Mouse (Mus musculus) lung, embryonic 14.5 days (tissue): ENCODE results near the gene Evi5l. TPM values are rescaled to one million over a fixed set of nuclear protein-coding genes. Genes with fewer than 3 reads are reported as not detected.
"Not testable (repeated sequence)": the region's sequence is repeated elsewhere in the genome, so short reads cannot be mapped to it uniquely, and the experiment has no call there.

Experiments
- ATAC-seq: fragments of 200-750 bp; cut with Nextera tagmentation; 2 replicates; pipeline ENCODE4 v1.8.0; 2017; ENCODE audit warnings: mild to moderate bottlenecking, moderate TSS enrichment, moderate library complexity; ENCODE audit not compliant: insufficient read depth
- DNase-seq: peaks from one replicate; pipeline ENCODE4 v3.0.0-alpha.2; 2015
- H3K27ac ChIP-seq: fragments of 300-500 bp; sonication (generic); 2 replicates; pipeline ENCODE4 v1.5.1; 2014; ENCODE audit warnings: low read depth, mild to moderate bottlenecking, moderate library complexity
- H3K27me3 ChIP-seq: fragments of 300-500 bp; sonication (generic); 2 replicates; pipeline ENCODE4 v1.6.1; 2014; ENCODE audit warnings: low read length, control low read depth; ENCODE audit not compliant: insufficient read depth
- H3K36me3 ChIP-seq: fragments of 300-500 bp; sonication (generic); 2 replicates; pipeline ENCODE4 v1.6.1; 2014; ENCODE audit warnings: control low read depth; ENCODE audit not compliant: insufficient read depth
- H3K4me1 ChIP-seq: fragments of 300-500 bp; sonication (generic); 2 replicates; pipeline ENCODE4 v1.6.1; 2014; ENCODE audit warnings: antibody characterized with exemption, control low read depth; ENCODE audit not compliant: insufficient read depth
- H3K4me2 ChIP-seq: fragments of 300-500 bp; sonication (generic); 2 replicates; pipeline ENCODE4 v1.6.1; 2014; ENCODE audit warnings: mild to moderate bottlenecking
- H3K4me3 ChIP-seq: fragments of 300-500 bp; sonication (generic); 2 replicates; pipeline ENCODE4 v1.5.1; 2014; ENCODE audit warnings: low read depth, low read length
- H3K9ac ChIP-seq: fragments of 300-500 bp; sonication (generic); 2 replicates; pipeline ENCODE4 v1.6.1; 2014
- H3K9me3 ChIP-seq: fragments of 300-500 bp; sonication (generic); 2 replicates; pipeline ENCODE4 v1.6.1; 2016; ENCODE audit warnings: low read depth, low read length, control low read depth
- CTCF ChIP-seq: IDR thresholded peaks from 2 replicates; pipeline ENCODE4 v1.5.1; 2016; ENCODE audit warnings: antibody characterized with exemption, low read depth
- WGBS: fragments of 180-500 bp; shearing (Covaris S2); extraction: QIAGEN DNeasy Blood & Tissue Kit; methylation state at CpG from one replicate; pipeline ENCODE4 v1.1.7; 2014; 5-methylcytosine and 5-hydroxymethylcytosine counted together
- polyA plus RNA-seq: library from polyadenylated mRNA; unstranded; fragments of >200 nt; fragmentation: Nextera tagmentation; extraction: Ambion mirVana; gene quantifications from 2 replicates; pipeline ENCODE4 v1.2.1, GENCODE M21; 2014

The Evi5l gene
- polyA plus RNA-seq, 1 experiment from 2014 or later: 26.8 TPM

- DNase-seq (no peak), ATAC-seq (peak; percentile 0; the same call in 1 of the 2 replicates)
- Histone ChIP-seq H3K4me1 (0 out of 2 replicates have a peak, but pooled peaks cover 3% of the 10 kb centered on the region), H3K4me3 (peak overlapping the region; percentile 73), H3K4me2 (peak overlapping the region; percentile 81), H3K27me3 (no peaks in the 10 kb centered on the region), H3K36me3 (peaks cover 44% of the 10 kb centered on the region), H3K9me3 (no peaks in the 10 kb centered on the region), H3K9ac (peak overlapping the region; percentile 67), H3K27ac (no peak overlapping the region)
- TF ChIP-seq CTCF: no peak
- WGBS: 48% methylated on average over 8 of the region's 8 CpGs
Measured at GRCm38 (mm10) chr8:4252116-4252760, 85.9 kb downstream of the Evi5l start.

- H3K4me1 ChIP-seq: 0 out of 2 replicates have a peak, but pooled peaks cover 3% of the 10 kb centered on the region
Measured at GRCm38 (mm10) chr8:4252934-4253841, 86.8 kb downstream of the Evi5l start, which contains the start of gene Snapc2. TSS of gene Snapc2 (plus strand) at chr8:4253080.

GRCm38 (mm10) chr8:4254001-4254400, 87.6 kb downstream of the Evi5l start:
- Histone ChIP-seq H3K27ac (no peak overlapping the region), H3K4me1 (0 out of 2 replicates have a peak, but pooled peaks cover 3% of the 10 kb centered on the region), H3K9ac (peak overlapping the region; percentile 67), H3K36me3 (peaks cover 35% of the 10 kb centered on the region), H3K9me3 (no peaks in the 10 kb centered on the region), H3K4me2 (peak overlapping the region; percentile 81), H3K4me3 (peak overlapping the region; percentile 73), H3K27me3 (no peaks in the 10 kb centered on the region)
- peak; percentile 58 for TF ChIP-seq CTCF
- ATAC-seq (no peak), DNase-seq (peak; percentile 75)
- WGBS: 57% methylated on average over 6 of the region's 6 CpGs

More at GRCm38 (mm10) chr8:4252934-4253841, 86.8 kb downstream of the Evi5l start, which contains the start of gene Snapc2:
- DNase-seq (peak; percentile 99), ATAC-seq (peak; percentile 91)
- peaks cover 39% of the 10 kb centered on the region for H3K36me3 ChIP-seq
- H3K27me3 ChIP-seq: no peaks in the 10 kb centered on the region
- peak within 1 kb of the TSS; percentile 84 for H3K27ac ChIP-seq
- no peak for TF ChIP-seq CTCF
- 1% methylated on average over 69 of the region's 69 CpGs for WGBS
- H3K4me3 ChIP-seq: peak within 1 kb of the TSS; percentile 73
- peak within 1 kb of the TSS; percentile 81 for H3K4me2 ChIP-seq
- H3K9ac ChIP-seq: peak within 1 kb of the TSS; percentile 67
- no peaks in the 10 kb centered on the region for H3K9me3 ChIP-seq

- ATAC-seq, H3K9me3 ChIP-seq, H3K4me3 ChIP-seq, DNase-seq, H3K9ac ChIP-seq, H3K27ac ChIP-seq, H3K27me3 ChIP-seq, H3K4me1 ChIP-seq, H3K4me2 ChIP-seq: not testable (repeated sequence)
- WGBS: 80% methylated on average over 7 of the region's 7 CpGs
- H3K36me3 ChIP-seq: peaks cover 41% of the 10 kb centered on the region
Measured at GRCm38 (mm10) chr8:4255471-4255870, 89.1 kb downstream of the Evi5l start.

- no peak for TF ChIP-seq CTCF
- ATAC-seq (no peak), DNase-seq (peak; percentile 28)
- Histone ChIP-seq H3K36me3 (peaks cover 54% of the 10 kb centered on the region), H3K4me2 (peak overlapping the region; percentile 77), H3K27me3 (no peaks in the 10 kb centered on the region), H3K9ac (no peak overlapping the region; the same call in 1 of the 2 replicates), H3K4me3 (no peak overlapping the region), H3K27ac (no peak overlapping the region), H3K4me1 (0 out of 2 replicates have a peak, but pooled peaks cover 3% of the 10 kb centered on the region), H3K9me3 (no peaks in the 10 kb centered on the region)
- 48% methylated on average over 4 of the region's 4 CpGs for WGBS
Measured at GRCm38 (mm10) chr8:4256911-4257310, 90.5 kb downstream of the Evi5l start.

- no peak overlapping the region; the same call in 1 of the 2 replicates for H3K27ac ChIP-seq
- ATAC-seq: no peak
- no peak overlapping the region for H3K4me3 ChIP-seq
- no peaks in the 10 kb centered on the region for H3K9me3 ChIP-seq
- H3K4me2 ChIP-seq: peak overlapping the region; percentile 77
- DNase-seq: no peak
- TF ChIP-seq CTCF: no peak
- no peaks in the 10 kb centered on the region for H3K27me3 ChIP-seq
- H3K4me1 ChIP-seq: 0 out of 2 replicates have a peak, but pooled peaks cover 3% of the 10 kb centered on the region
- H3K9ac ChIP-seq: no peak overlapping the region; the same call in 1 of the 2 replicates
- WGBS: 78% methylated on average over 4 of the region's 4 CpGs
- peaks cover 59% of the 10 kb centered on the region for H3K36me3 ChIP-seq
Measured at GRCm38 (mm10) chr8:4257350-4257749, 91.0 kb downstream of the Evi5l start.

- Histone ChIP-seq H3K9me3 (no peaks in the 10 kb centered on the region), H3K4me3 (peak overlapping the region; percentile 82), H3K27ac (peak overlapping the region; percentile 83; the same call in 1 of the 2 replicates), H3K9ac (peak overlapping the region; percentile 85), H3K36me3 (peaks cover 67% of the 10 kb centered on the region), H3K27me3 (no peaks in the 10 kb centered on the region), H3K4me2 (peak overlapping the region; percentile 77), H3K4me1 (no peaks in the 10 kb centered on the region)
- DNase-seq: peak; percentile 90
- peak; percentile 59 for ATAC-seq
- 2% methylated on average over 35 of the region's 35 CpGs for whole genome bisulfite sequencing
- peak; percentile 98 for TF ChIP-seq CTCF
Measured at GRCm38 (mm10) chr8:4258233-4258632, 91.9 kb downstream of the Evi5l start.
